Mouse (Mus musculus) forebrain, embryonic 15.5 days (tissue): ENCODE data around the gene Acsl1. TPM values are rescaled to one million over a fixed set of nuclear protein-coding genes. Genes with fewer than 3 reads are reported as not detected.
A peak's percentile ranks its signal among the peaks of the same experiment; 100 is the strongest.

Experiments
- ATAC-seq: fragments of 200-750 bp; cut with Nextera tagmentation; replicated peaks from 2 replicates; pipeline ENCODE4 v1.8.0; 2017; ENCODE audit warnings: mild to moderate bottlenecking, moderate TSS enrichment, moderate library complexity
- H3K27ac ChIP-seq: fragments of 300-500 bp; sonication (generic); replicated peaks from 2 replicates; pipeline ENCODE4 v1.5.1; 2015; ENCODE audit warnings: mild to moderate bottlenecking, inconsistent platforms
- H3K27me3 ChIP-seq: fragments of 300-500 bp; sonication (generic); 2 replicates; pipeline ENCODE4 v1.6.1; 2015; ENCODE audit warnings: inconsistent platforms
- H3K36me3 ChIP-seq: fragments of 300-500 bp; sonication (generic); 2 replicates; pipeline ENCODE4 v1.6.1; 2015; ENCODE audit warnings: mild to moderate bottlenecking, inconsistent platforms
- H3K4me1 ChIP-seq: fragments of 300-500 bp; sonication (generic); 2 replicates; pipeline ENCODE4 v1.6.1; 2015; ENCODE audit warnings: inconsistent platforms
- H3K4me2 ChIP-seq: fragments of 300-500 bp; sonication (generic); replicated peaks from 2 replicates; pipeline ENCODE4 v1.6.1; 2015; ENCODE audit warnings: mild to moderate bottlenecking, inconsistent platforms
- H3K4me3 ChIP-seq: fragments of 300-500 bp; sonication (generic); 2 replicates; pipeline ENCODE4 v1.5.1; 2015; ENCODE audit warnings: mild to moderate bottlenecking, inconsistent platforms
- H3K9ac ChIP-seq: fragments of 300-500 bp; sonication (generic); replicated peaks from 2 replicates; pipeline ENCODE4 v1.6.1; 2015; ENCODE audit warnings: mild to moderate bottlenecking, inconsistent platforms
- H3K9me3 ChIP-seq: fragments of 300-500 bp; sonication (generic); 2 replicates; pipeline ENCODE4 v1.6.1; 2016; ENCODE audit warnings: inconsistent platforms
- WGBS: fragments of 180-500 bp; shearing (Covaris S2); methylation state at CpG from one replicate; pipeline ENCODE4 v1.1.7; 2015; ENCODE audit warnings: mixed read lengths; 5-methylcytosine and 5-hydroxymethylcytosine counted together
- polyA plus RNA-seq: library from polyadenylated mRNA; unstranded; fragments of >200 nt; fragmentation: Nextera tagmentation; extraction: Ambion mirVana; gene quantifications from 2 replicates; pipeline ENCODE4 v1.2.1, GENCODE M21; 2015

The Acsl1 gene
- polyA plus RNA-seq, 1 experiment from 2014 or later, result 9.4 TPM

DNA sequence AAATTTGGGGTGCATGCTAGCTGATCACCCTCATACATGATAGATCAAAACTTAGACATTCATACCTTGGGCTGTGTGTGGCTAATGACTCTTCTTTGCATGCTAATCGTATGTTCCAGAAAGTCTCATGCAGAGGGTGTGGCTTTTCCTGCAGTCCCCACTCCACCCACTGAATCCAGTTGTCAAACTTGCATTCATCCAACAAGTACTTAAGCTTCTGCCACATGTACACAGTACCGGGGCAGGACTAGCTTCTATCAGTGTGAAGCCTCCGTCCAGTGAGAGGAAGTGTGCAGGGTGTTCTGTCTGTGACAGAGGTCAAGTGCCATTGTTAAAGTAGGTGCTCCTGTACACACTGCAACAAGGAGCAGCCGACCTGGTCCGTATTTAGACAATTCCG is 26.0 kb downstream of the Acsl1 start:
- Histone ChIP-seq H3K9ac (no peak overlapping the region), H3K27ac (no peak overlapping the region), H3K36me3 (no peaks in the 10 kb centered on the region), H3K4me2 (no peak overlapping the region), H3K27me3 (no peaks in the 10 kb centered on the region), H3K4me1 (peaks cover 9% of the 10 kb centered on the region), H3K4me3 (no peak overlapping the region), H3K9me3 (no peaks in the 10 kb centered on the region)
- 87% methylated on average over 6 of the region's 6 CpGs for WGBS
- no peak for ATAC-seq

DNA sequence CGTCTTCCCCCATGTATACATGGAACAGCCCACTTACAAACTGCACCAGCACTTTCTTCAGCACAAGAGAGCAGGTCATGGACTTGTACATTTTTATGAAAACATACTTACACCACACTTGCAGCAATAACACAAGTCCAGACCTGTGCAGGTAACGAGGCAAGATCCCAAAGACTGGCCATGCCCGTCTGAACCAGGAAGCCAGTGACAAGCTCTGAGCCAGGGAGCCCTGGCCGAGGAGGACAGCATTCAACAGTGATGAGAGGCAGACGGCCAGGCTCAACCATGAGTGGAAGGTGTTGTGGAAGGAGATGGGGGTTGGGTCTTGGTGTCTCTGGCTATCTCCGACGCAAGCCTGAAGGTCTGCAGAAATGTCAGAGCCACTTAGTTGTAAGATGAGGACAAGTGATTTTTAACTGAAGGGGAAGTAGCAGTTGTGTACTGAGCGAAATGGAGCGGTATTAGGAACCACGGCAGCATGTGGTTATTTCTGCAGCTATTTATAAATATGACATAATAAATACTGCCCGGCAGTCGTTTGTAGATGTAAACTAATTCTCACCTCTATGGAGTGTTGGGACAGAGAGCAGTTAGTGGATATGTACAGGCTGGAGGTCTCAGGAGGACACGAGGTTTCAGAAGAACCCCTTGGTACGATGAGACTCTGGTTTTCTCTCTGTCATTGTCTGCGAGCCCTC is 26.6 kb downstream of the Acsl1 start:
- Histone ChIP-seq H3K27ac (no peak overlapping the region), H3K9me3 (no peaks in the 10 kb centered on the region), H3K36me3 (no peaks in the 10 kb centered on the region), H3K4me2 (no peak overlapping the region), H3K9ac (no peak overlapping the region), H3K27me3 (no peaks in the 10 kb centered on the region), H3K4me1 (peaks cover 9% of the 10 kb centered on the region), H3K4me3 (no peak overlapping the region)
- WGBS, result 88% methylated on average over 15 of the region's 15 CpGs
- ATAC-seq, result no peak

- 0 out of 2 replicates have a peak, but pooled peaks have one; percentile 49 for ATAC-seq
- Histone ChIP-seq H3K9ac (no peak overlapping the region), H3K36me3 (no peaks in the 10 kb centered on the region), H3K27ac (no peak overlapping the region), H3K27me3 (no peaks in the 10 kb centered on the region), H3K4me2 (peak overlapping the region; percentile 24; the same call in 1 of the 2 replicates), H3K9me3 (no peaks in the 10 kb centered on the region), H3K4me3 (no peak overlapping the region), H3K4me1 (peaks cover 15% of the 10 kb centered on the region)
- 23% methylated on average over 19 of the region's 19 CpGs for WGBS
Observed at GRCm38 (mm10) chr8:46499376-46500061, 28.7 kb downstream of the Acsl1 start.

DNA sequence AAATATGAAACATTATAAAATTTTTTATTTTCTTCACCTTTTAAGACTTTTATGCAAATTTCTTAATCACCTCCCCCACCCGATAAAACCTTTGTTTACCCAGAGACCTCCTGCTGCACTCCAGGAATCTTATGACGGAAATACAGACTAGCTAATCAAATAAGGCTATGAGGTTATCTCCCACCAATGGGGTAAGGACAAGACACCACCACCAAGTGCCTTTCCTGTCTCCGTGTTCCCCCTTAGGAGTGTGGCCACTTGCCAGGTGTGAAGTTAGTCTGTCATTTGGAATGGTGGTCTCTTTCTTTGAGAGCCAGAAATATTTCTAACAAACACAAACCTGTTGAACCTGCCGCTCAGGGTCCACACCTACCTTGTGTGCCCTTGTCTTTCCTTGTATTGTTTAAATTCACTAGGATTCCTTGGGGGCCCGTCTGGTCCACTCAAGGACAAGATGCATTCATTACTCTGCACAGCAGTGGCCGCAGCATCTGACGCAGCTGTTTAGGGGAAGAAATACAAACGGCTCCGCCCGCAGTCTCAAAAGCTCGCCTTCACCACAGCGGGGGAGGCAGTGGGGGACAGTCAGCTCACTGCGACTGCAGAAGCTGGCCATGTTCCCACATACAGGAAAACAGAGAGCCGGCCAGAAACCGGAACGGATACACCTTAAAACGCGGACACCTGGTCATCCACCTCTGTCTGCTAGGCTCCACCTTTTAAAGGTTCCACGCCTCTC is 31.7 kb downstream of the Acsl1 start:
- ATAC-seq, result peak; percentile 12; the same call in 1 of the 2 replicates
- Histone ChIP-seq H3K9me3 (no peaks in the 10 kb centered on the region), H3K36me3 (no peaks in the 10 kb centered on the region), H3K9ac (no peak overlapping the region), H3K27me3 (no peaks in the 10 kb centered on the region), H3K4me2 (peak overlapping the region; percentile 39), H3K4me3 (peak overlapping the region; percentile 31), H3K27ac (no peak overlapping the region), H3K4me1 (peaks cover 15% of the 10 kb centered on the region)
- 15% methylated on average over 19 of the region's 19 CpGs for WGBS

- Histone ChIP-seq H3K9ac (no peak overlapping the region), H3K27me3 (no peaks in the 10 kb centered on the region), H3K4me2 (peak overlapping the region; percentile 39), H3K36me3 (no peaks in the 10 kb centered on the region), H3K27ac (no peak overlapping the region), H3K4me3 (peak overlapping the region; percentile 31), H3K4me1 (peaks cover 15% of the 10 kb centered on the region), H3K9me3 (no peaks in the 10 kb centered on the region)
- no peak for ATAC-seq
- WGBS, result 75% methylated on average over 12 of the region's 12 CpGs
Observed at GRCm38 (mm10) chr8:46503072-46503695, 32.3 kb downstream of the Acsl1 start.

GRCm38 (mm10) chr8:46504196-46504595 is 33.4 kb downstream of the Acsl1 start:
- no peak overlapping the region for H3K27ac ChIP-seq
- H3K4me3 ChIP-seq, result no peak overlapping the region
- H3K27me3 ChIP-seq, result no peaks in the 10 kb centered on the region
- WGBS, result 85% methylated on average over 3 of the region's 3 CpGs
- no peak overlapping the region for H3K4me2 ChIP-seq
- no peaks in the 10 kb centered on the region for H3K9me3 ChIP-seq
- no peak overlapping the region for H3K9ac ChIP-seq
- no peaks in the 10 kb centered on the region for H3K36me3 ChIP-seq
- peaks cover 14% of the 10 kb centered on the region for H3K4me1 ChIP-seq
- no peak for ATAC-seq

DNA sequence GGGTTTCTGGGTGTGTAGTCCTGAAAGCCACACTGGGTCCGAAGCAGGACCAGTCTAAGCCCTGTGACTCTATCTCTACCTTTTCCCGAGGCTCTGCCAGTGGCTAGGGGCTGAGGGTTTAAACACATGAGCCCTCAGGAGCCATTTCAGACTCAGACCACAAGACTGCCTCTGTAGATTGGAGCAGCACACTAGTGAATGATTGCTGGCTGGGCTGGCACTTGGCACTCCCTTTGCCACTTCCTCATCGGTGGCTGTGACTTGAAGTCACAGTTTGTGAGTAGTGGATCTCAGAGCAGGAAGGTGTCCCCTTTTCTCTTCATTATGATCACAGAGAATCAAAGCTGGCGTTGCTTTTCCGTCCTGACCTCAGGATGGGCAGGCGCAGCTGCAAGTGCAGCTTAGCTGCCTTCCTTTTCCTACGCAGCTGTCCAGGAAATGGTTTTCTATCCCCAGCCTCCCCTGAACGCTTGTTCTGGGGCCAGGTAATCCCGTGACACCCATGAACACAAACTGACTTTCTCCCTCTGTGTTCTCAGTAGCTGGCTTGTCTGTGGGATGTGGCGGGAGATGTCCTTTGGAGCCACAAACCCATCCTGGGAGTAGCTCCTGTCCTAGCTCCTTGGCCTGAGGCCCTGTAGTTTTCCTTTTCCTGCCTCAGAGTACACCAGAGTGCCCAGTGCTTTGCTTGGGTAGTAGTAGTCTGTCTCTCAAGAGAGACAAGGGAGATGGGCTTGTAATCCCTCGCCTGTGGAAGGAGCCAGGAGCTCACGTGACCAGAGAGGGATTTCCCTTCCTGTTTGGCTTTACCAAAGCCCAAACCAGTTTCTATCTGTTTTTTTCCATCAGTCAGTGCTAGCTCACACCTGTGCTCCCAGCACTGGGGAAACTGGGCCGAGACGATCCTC is 37.9 kb downstream of the Acsl1 start:
- Histone ChIP-seq H3K27me3 (no peaks in the 10 kb centered on the region), H3K4me1 (no peaks in the 10 kb centered on the region), H3K4me2 (no peak overlapping the region), H3K9me3 (no peaks in the 10 kb centered on the region), H3K27ac (no peak overlapping the region), H3K9ac (no peak overlapping the region), H3K4me3 (no peak overlapping the region), H3K36me3 (no peaks in the 10 kb centered on the region)
- WGBS, result 89% methylated on average over 14 of the region's 14 CpGs
- no peak for ATAC-seq

GRCm38 (mm10) chr8:46509474-46509873 is 38.6 kb downstream of the Acsl1 start:
- Histone ChIP-seq H3K27ac (no peak overlapping the region), H3K27me3 (no peaks in the 10 kb centered on the region), H3K4me3 (no peak overlapping the region), H3K36me3 (no peaks in the 10 kb centered on the region), H3K9me3 (no peaks in the 10 kb centered on the region), H3K9ac (no peak overlapping the region), H3K4me1 (no peaks in the 10 kb centered on the region), H3K4me2 (no peak overlapping the region)
- no peak for ATAC-seq
- 82% methylated on average over 3 of the region's 3 CpGs for WGBS

DNA sequence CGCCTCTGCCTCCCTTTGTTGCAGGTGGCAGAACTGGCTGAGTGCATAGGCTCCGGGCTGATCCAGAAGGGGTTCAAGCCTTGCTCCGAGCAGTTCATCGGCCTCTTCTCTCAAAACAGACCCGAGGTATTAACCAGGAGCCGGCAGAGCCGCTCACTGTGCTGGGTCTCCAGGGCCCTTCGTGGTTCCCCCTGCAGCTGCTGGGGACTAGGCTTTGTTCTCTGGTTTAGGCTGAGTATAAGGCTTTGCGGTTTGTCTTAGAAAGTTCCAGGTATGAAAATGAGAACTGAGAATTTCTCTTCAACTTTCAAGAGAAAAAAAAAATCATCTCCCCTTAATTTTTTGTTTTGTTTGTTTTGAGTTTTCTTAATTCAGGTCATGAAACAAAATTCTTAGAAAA is 40.5 kb downstream of the Acsl1 start:
- ATAC-seq, result no peak
- no peaks in the 10 kb centered on the region for H3K4me1 ChIP-seq
- H3K36me3 ChIP-seq, result no peaks in the 10 kb centered on the region
- H3K4me3 ChIP-seq, result no peak overlapping the region
- no peak overlapping the region for H3K9ac ChIP-seq
- no peak overlapping the region for H3K4me2 ChIP-seq
- 80% methylated on average over 9 of the region's 9 CpGs for WGBS
- no peak overlapping the region for H3K27ac ChIP-seq
- H3K9me3 ChIP-seq, result no peaks in the 10 kb centered on the region
- no peaks in the 10 kb centered on the region for H3K27me3 ChIP-seq

DNA sequence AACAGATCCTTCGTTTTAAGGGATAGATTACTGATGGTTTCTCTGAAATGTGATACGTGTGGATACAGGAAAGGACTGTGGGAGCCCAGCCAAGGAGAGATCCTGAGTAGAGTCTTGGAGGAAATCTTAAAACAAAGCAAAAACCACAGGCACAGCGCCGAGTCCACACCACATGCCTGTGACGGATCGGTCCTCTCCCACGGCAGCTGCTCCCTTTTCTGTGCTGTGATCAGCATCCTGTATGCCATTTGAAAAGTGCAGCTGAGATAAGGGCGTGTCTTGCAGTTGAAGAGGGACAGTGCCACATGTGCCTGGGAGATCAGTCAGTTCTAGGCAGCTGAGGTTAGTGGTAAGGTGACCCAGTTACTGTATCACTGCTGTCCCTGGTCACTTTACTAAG is 41.7 kb downstream of the Acsl1 start:
- H3K4me3 ChIP-seq, result no peak overlapping the region
- no peak overlapping the region for H3K9ac ChIP-seq
- no peaks in the 10 kb centered on the region for H3K4me1 ChIP-seq
- H3K4me2 ChIP-seq, result no peak overlapping the region
- WGBS, result 71% methylated on average over 8 of the region's 8 CpGs
- no peaks in the 10 kb centered on the region for H3K9me3 ChIP-seq
- no peaks in the 10 kb centered on the region for H3K36me3 ChIP-seq
- no peak overlapping the region for H3K27ac ChIP-seq
- ATAC-seq, result no peak
- H3K27me3 ChIP-seq, result no peaks in the 10 kb centered on the region

DNA sequence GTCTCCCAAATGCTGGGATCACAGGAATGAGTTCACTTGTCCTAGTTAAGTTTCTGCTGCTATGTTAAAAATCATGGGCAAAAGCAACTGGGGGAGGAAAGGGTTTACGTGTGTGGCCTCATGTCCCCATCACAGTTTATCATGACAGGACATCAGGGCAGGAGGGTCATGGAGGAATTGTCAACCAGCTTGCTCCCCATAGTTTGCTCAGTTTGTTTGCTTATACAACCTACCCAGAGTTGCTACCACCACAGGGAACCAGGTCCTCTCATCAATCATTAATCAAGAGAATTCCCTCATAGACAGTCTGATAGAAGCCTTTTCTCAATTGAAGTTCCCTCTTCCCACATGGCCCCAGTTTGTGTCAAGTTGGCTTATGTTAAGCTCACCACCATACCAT is 43.2 kb downstream of the Acsl1 start:
- H3K27me3 ChIP-seq, result no peaks in the 10 kb centered on the region
- no peak overlapping the region for H3K4me2 ChIP-seq
- WGBS, result 94% methylated on average over 1 of the region's 1 CpGs
- no peaks in the 10 kb centered on the region for H3K36me3 ChIP-seq
- no peaks in the 10 kb centered on the region for H3K4me1 ChIP-seq
- no peaks in the 10 kb centered on the region for H3K9me3 ChIP-seq
- no peak for ATAC-seq
- no peak overlapping the region for H3K27ac ChIP-seq
- H3K4me3 ChIP-seq, result no peak overlapping the region
- H3K9ac ChIP-seq, result no peak overlapping the region
